Mouse (Mus musculus): ENCODE data around the gene Olfr1463. TPM values are rescaled to one million over a fixed set of nuclear protein-coding genes. Genes with fewer than 3 reads are reported as not detected.

Olfr1463 gene
- polyA plus RNA-seq (2012; rRNA removed) (not detected in 2 replicates), polyA plus RNA-seq (2014; fragmentation: Nextera tagmentation; extraction: Ambion mirVana) (not detected in 2 replicates)

DNA sequence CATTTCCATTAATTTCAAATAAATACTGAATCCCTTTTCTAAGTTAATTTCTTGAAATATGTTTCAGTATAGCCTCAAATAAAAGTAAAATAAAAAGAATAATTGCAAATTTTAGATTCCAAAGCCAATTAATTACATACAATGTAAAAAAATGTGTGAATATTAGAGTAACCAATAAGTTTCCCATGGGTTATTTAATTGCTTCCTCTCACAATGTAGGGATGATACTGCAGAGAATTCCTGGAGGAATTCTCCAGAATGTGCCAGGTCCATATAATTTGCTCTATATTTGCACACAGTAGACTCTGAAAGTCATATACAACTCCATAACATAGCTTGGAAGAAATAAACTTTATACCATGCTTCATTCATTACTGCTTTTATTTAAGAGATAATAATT, at the start of gene Olfr1463:
Gene Olfr1463, plus strand, starts transcription at position 301 of the 400 bp plus-strand sequence.
- no peak within 1 kb of the TSS for H3K27ac ChIP-seq
- ATAC-seq (ENCODE audit: insufficient read depth) (no peak), DNase-seq (ENCODE audit: low read depth in 3 of 3, low spot score in 3 of 3) (no peak)
- no peaks in the 10 kb centered on the region for H3K36me3 ChIP-seq (replicated peaks; ENCODE audit: control insufficient read depth, insufficient read depth, low read depth)
- no peak for TF ChIP-seq CTCF (IDR thresholded peaks at IDR 0.05; ENCODE audit: low read depth)
- no peak for TF ChIP-seq EP300 (IDR thresholded peaks at IDR 0.05; ENCODE audit: low read depth)
- H3K9me3 ChIP-seq (ENCODE audit: control insufficient read depth, low read length), result no peaks in the 10 kb centered on the region
- H3K27me3 ChIP-seq (ENCODE audit: control insufficient read depth, insufficient read depth, low read length), result no peaks in the 10 kb centered on the region
- H3K4me1 ChIP-seq (replicated peaks; ENCODE audit: control insufficient read depth in 2 of 2, insufficient read depth in 2 of 2, low read length in 1 of 2), result no peaks in the 10 kb centered on the region
- H3K9ac ChIP-seq (replicated peaks), result no peak within 1 kb of the TSS
- H3K4me2 ChIP-seq (ENCODE audit: low read depth), result no peak within 1 kb of the TSS
- no peak within 1 kb of the TSS for H3K4me3 ChIP-seq (ENCODE audit: insufficient read depth in 1 of 2, low read depth in 2 of 2, low read length in 2 of 2)

DNA sequence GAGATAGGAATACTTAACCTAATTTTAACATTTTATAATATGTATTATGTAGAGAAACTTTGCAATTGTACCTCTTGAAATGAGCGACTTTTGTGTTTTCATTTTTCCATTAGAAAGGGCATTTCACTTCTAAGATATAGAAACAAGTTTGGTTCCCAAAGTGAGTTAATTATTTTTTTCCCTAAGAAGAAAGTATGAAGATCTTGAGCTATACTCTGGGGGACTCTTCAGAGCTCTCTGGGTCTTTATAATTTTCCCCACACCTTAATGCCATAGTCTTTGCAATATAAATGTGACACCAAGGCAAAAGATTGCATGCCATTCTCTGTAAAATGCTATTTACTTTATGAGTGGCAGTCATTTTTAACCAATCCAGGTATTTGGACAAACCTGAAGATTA, 45.7 kb upstream of the Olfr1463 start, which contains the start of gene Olfr1462:
Gene Olfr1462, plus strand, starts transcription at position 301 of the 400 bp plus-strand sequence.
- 56% methylated on average over 1 of the region's 1 CpGs for WGBS (ENCODE audit: insufficient replicate concordance)

GRCm38 (mm10) chr19:13221666-13222065, 9.5 kb upstream of the Olfr1463 start:
- DNase-seq (ENCODE audit: low read depth in 3 of 3, low spot score in 3 of 3) (no peak), ATAC-seq (ENCODE audit: insufficient read depth) (no peak)
- no peaks in the 10 kb centered on the region for H3K9me3 ChIP-seq (ENCODE audit: control insufficient read depth, low read length)
- no peaks in the 10 kb centered on the region for H3K4me1 ChIP-seq (replicated peaks; ENCODE audit: control insufficient read depth in 2 of 2, insufficient read depth in 2 of 2, low read length in 1 of 2)
- H3K27ac ChIP-seq, result no peak overlapping the region
- H3K9ac ChIP-seq (replicated peaks), result no peak overlapping the region
- TF ChIP-seq EP300 (IDR thresholded peaks at IDR 0.05; ENCODE audit: low read depth), result no peak
- no peak for TF ChIP-seq CTCF (IDR thresholded peaks at IDR 0.05; ENCODE audit: low read depth)
- no peak overlapping the region for H3K4me2 ChIP-seq (ENCODE audit: low read depth)
- WGBS (ENCODE audit: insufficient replicate concordance), result 65% methylated on average over 11 of the region's 11 CpGs
- H3K4me3 ChIP-seq (ENCODE audit: insufficient read depth in 1 of 2, low read depth in 2 of 2, low read length in 2 of 2), result no peak overlapping the region
- H3K36me3 ChIP-seq (replicated peaks; ENCODE audit: control insufficient read depth, insufficient read depth, low read depth), result no peaks in the 10 kb centered on the region
- H3K27me3 ChIP-seq (ENCODE audit: control insufficient read depth, insufficient read depth, low read length), result no peaks in the 10 kb centered on the region

More for the DNA sequence above, 45.7 kb upstream of the Olfr1463 start, which contains the start of gene Olfr1462:
- no peaks in the 10 kb centered on the region for H3K4me1 ChIP-seq (replicated peaks; ENCODE audit: control insufficient read depth in 2 of 2, insufficient read depth in 2 of 2, low read length in 1 of 2)
- TF ChIP-seq CTCF (IDR thresholded peaks at IDR 0.05; ENCODE audit: low read depth), result no peak
- no peak for TF ChIP-seq EP300 (IDR thresholded peaks at IDR 0.05; ENCODE audit: low read depth)
- DNase-seq (ENCODE audit: low read depth in 3 of 3, low spot score in 3 of 3) (no peak), ATAC-seq (ENCODE audit: insufficient read depth) (no peak)
- no peaks in the 10 kb centered on the region for H3K36me3 ChIP-seq (replicated peaks; ENCODE audit: control insufficient read depth, insufficient read depth, low read depth)
- no peak within 1 kb of the TSS for H3K4me2 ChIP-seq (ENCODE audit: low read depth)
- no peak within 1 kb of the TSS for H3K9ac ChIP-seq (replicated peaks)
- H3K9me3 ChIP-seq (ENCODE audit: control insufficient read depth, low read length), result no peaks in the 10 kb centered on the region
- H3K27me3 ChIP-seq (ENCODE audit: control insufficient read depth, insufficient read depth, low read length), result no peaks in the 10 kb centered on the region
- H3K4me3 ChIP-seq (ENCODE audit: insufficient read depth in 1 of 2, low read depth in 2 of 2, low read length in 2 of 2), result no peak within 1 kb of the TSS
- no peak within 1 kb of the TSS for H3K27ac ChIP-seq

Other genes with a start within 250 kb of the Olfr1463 start
- not detected in 2 replicates for gene Olfr1451, start 236.3 kb upstream of the Olfr1463 start, polyA plus RNA-seq (2012; rRNA removed)
- gene Olfr1451, start 236.3 kb upstream of the Olfr1463 start, polyA plus RNA-seq (2014; fragmentation: Nextera tagmentation; extraction: Ambion mirVana), result not detected in 2 replicates
- gene Olfr1453, start 203.0 kb upstream of the Olfr1463 start, polyA plus RNA-seq (2012; rRNA removed), result not detected in 2 replicates
- gene Olfr1453, start 203.0 kb upstream of the Olfr1463 start, polyA plus RNA-seq (2014; fragmentation: Nextera tagmentation; extraction: Ambion mirVana), result not detected in 2 replicates
- not detected in 2 replicates for gene Olfr1454, start 170.7 kb upstream of the Olfr1463 start, polyA plus RNA-seq (2012; rRNA removed)
- gene Olfr1454, start 170.7 kb upstream of the Olfr1463 start, polyA plus RNA-seq (2014; fragmentation: Nextera tagmentation; extraction: Ambion mirVana), result not detected in 2 replicates
- not detected in 2 replicates for gene Olfr1457, start 133.4 kb upstream of the Olfr1463 start, polyA plus RNA-seq (2012; rRNA removed)
- not detected in 2 replicates for gene Olfr1457, start 133.4 kb upstream of the Olfr1463 start, polyA plus RNA-seq (2014; fragmentation: Nextera tagmentation; extraction: Ambion mirVana)
- not detected in 2 replicates for gene Olfr1458, start 124.6 kb upstream of the Olfr1463 start, polyA plus RNA-seq (2012; rRNA removed)
- not detected in 2 replicates for gene Olfr1458, start 124.6 kb upstream of the Olfr1463 start, polyA plus RNA-seq (2014; fragmentation: Nextera tagmentation; extraction: Ambion mirVana)
- gene Olfr1459, start 81.8 kb upstream of the Olfr1463 start, polyA plus RNA-seq (2012; rRNA removed), result not detected in 2 replicates
- not detected in 2 replicates for gene Olfr1459, start 81.8 kb upstream of the Olfr1463 start, polyA plus RNA-seq (2014; fragmentation: Nextera tagmentation; extraction: Ambion mirVana)
- not detected in 2 replicates for gene Olfr1461, start 68.3 kb upstream of the Olfr1463 start, polyA plus RNA-seq (2012; rRNA removed)
- not detected in 2 replicates for gene Olfr1461, start 68.3 kb upstream of the Olfr1463 start, polyA plus RNA-seq (2014; fragmentation: Nextera tagmentation; extraction: Ambion mirVana)
- not detected in 2 replicates for gene Olfr1462, start 45.6 kb upstream of the Olfr1463 start, polyA plus RNA-seq (2012; rRNA removed)
- not detected in 2 replicates for gene Olfr1462, start 45.6 kb upstream of the Olfr1463 start, polyA plus RNA-seq (2014; fragmentation: Nextera tagmentation; extraction: Ambion mirVana)
- not detected in 2 replicates for gene Olfr1465, start 84.2 kb downstream of the Olfr1463 start, polyA plus RNA-seq (2012; rRNA removed)
- gene Olfr1465, start 84.2 kb downstream of the Olfr1463 start, polyA plus RNA-seq (2014; fragmentation: Nextera tagmentation; extraction: Ambion mirVana), result not detected in 2 replicates
- gene Olfr1466, start 107.5 kb downstream of the Olfr1463 start, polyA plus RNA-seq (2012; rRNA removed), result not detected in 2 replicates
- not detected in 2 replicates for gene Olfr1466, start 107.5 kb downstream of the Olfr1463 start, polyA plus RNA-seq (2014; fragmentation: Nextera tagmentation; extraction: Ambion mirVana)
- gene Olfr1467, start 130.9 kb downstream of the Olfr1463 start, polyA plus RNA-seq (2012; rRNA removed), result not detected in 2 replicates
- not detected in 2 replicates for gene Olfr1467, start 130.9 kb downstream of the Olfr1463 start, polyA plus RNA-seq (2014; fragmentation: Nextera tagmentation; extraction: Ambion mirVana)
- not detected in 2 replicates for gene Olfr1469, start 176.5 kb downstream of the Olfr1463 start, polyA plus RNA-seq (2012; rRNA removed)
- gene Olfr1469, start 176.5 kb downstream of the Olfr1463 start, polyA plus RNA-seq (2014; fragmentation: Nextera tagmentation; extraction: Ambion mirVana), result not detected in 2 replicates
- not detected in 2 replicates for gene Olfr1471, start 212.1 kb downstream of the Olfr1463 start, polyA plus RNA-seq (2012; rRNA removed)
- not detected in 2 replicates for gene Olfr1471, start 212.1 kb downstream of the Olfr1463 start, polyA plus RNA-seq (2014; fragmentation: Nextera tagmentation; extraction: Ambion mirVana)
- not detected in 2 replicates for gene Olfr1472, start 224.8 kb downstream of the Olfr1463 start, polyA plus RNA-seq (2012; rRNA removed)
- gene Olfr1472, start 224.8 kb downstream of the Olfr1463 start, polyA plus RNA-seq (2014; fragmentation: Nextera tagmentation; extraction: Ambion mirVana), result not detected in 2 replicates
- gene Olfr1474, start 238.2 kb downstream of the Olfr1463 start, polyA plus RNA-seq (2012; rRNA removed), result not detected in 2 replicates
- not detected in 2 replicates for gene Olfr1474, start 238.2 kb downstream of the Olfr1463 start, polyA plus RNA-seq (2014; fragmentation: Nextera tagmentation; extraction: Ambion mirVana)
- gene Olfr1475, start 248.9 kb downstream of the Olfr1463 start, polyA plus RNA-seq (2012; rRNA removed), result not detected in 2 replicates
- gene Olfr1475, start 248.9 kb downstream of the Olfr1463 start, polyA plus RNA-seq (2014; fragmentation: Nextera tagmentation; extraction: Ambion mirVana), result not detected in 2 replicates

Measured in liver, embryonic 14.5 days (tissue).